Mouse (Mus musculus) embryonic fibroblast, embryonic 13.5 days (primary cell): ENCODE measurements at regions not wholly inside any gene's neighbourhood (a gene's known extent, or its start where the extent isn't known, plus 50 kb on each side); places are given as distances from the start of the nearest gene placed in this dataset.
"Not testable (repeated sequence)": the region's sequence is repeated elsewhere in the genome, so short reads cannot be mapped to it uniquely, and the experiment has no call there.

Experiments
- H3K27ac ChIP-seq: 2 replicates; pipeline ENCODE4 v1.5.1; 2012; ENCODE audit warnings: low read length, control low read depth, inconsistent platforms; ENCODE audit not compliant: insufficient read depth
- H3K4me1 ChIP-seq: 2 replicates; pipeline ENCODE4 v1.6.1; 2011; ENCODE audit warnings: low read length; ENCODE audit not compliant: control insufficient read depth, insufficient read depth
- H3K4me3 ChIP-seq: 2 replicates; pipeline ENCODE4 v1.5.1; 2011; ENCODE audit warnings: mild to moderate bottlenecking, control low read depth, low read length; ENCODE audit not compliant: insufficient read depth
- CTCF ChIP-seq: IDR thresholded peaks from 2 replicates; pipeline ENCODE4 v1.5.1; 2011; ENCODE audit warnings: mild to moderate bottlenecking, control low read depth, low read length, moderate library complexity, borderline replicate concordance; ENCODE audit not compliant: insufficient read depth
- POLR2A ChIP-seq: IDR thresholded peaks from 2 replicates; pipeline ENCODE4 v1.6.1; 2011; ENCODE audit warnings: low read depth, mild to moderate bottlenecking, control low read depth, low read length, moderate library complexity

GRCm38 (mm10) chr9:48075661-48076240, 86.1 kb upstream of the Nxpe4 start:
- Histone ChIP-seq H3K4me1 (no peaks in the 10 kb centered on the region), H3K4me3 (no peak overlapping the region), H3K27ac (no peak overlapping the region)
- TF ChIP-seq CTCF (no peak), POLR2A (no peak)

GRCm38 (mm10) chr9:48082461-48082860, 79.4 kb upstream of the Nxpe4 start:
- Histone ChIP-seq H3K4me3 (no peak overlapping the region), H3K27ac (no peak overlapping the region), H3K4me1 (no peaks in the 10 kb centered on the region)
- TF ChIP-seq POLR2A (no peak), CTCF (no peak)

GRCm38 (mm10) chr9:48084196-48084595, 77.6 kb upstream of the Nxpe4 start:
- not testable (repeated sequence) for H3K4me3 ChIP-seq, H3K4me1 ChIP-seq, H3K27ac ChIP-seq

- Histone ChIP-seq H3K27ac (no peak overlapping the region), H3K4me1 (no peaks in the 10 kb centered on the region), H3K4me3 (no peak overlapping the region)
- TF ChIP-seq POLR2A: no peak
- no peak for TF ChIP-seq CTCF
Measured at GRCm38 (mm10) chr9:48089661-48090060, 72.2 kb upstream of the Nxpe4 start.

GRCm38 (mm10) chr9:48094756-48095155, 67.1 kb upstream of the Nxpe4 start:
- Histone ChIP-seq H3K4me3 (no peak overlapping the region), H3K4me1 (no peaks in the 10 kb centered on the region), H3K27ac (no peak overlapping the region)
- TF ChIP-seq CTCF (no peak), POLR2A (no peak)

DNA sequence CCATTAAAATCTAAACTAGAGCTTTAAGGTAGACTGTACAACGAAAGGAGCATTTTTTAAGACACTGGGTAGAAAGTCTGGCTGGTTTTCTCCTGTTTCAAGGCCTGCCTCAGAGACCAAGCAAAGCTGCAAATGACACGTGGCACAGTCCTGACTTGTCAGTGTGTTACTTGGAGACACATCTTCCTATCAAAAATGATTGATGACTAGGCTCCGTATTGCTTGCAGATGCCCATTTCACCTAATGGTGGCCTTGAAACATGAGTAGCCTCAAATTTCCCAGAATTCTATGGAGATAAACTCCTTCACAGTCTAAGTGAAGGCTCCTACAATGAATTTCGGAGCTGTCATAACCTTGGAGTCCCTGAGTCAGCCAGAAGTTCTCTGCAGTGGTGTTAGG, 62.0 kb upstream of the Nxpe4 start:
- H3K4me3 ChIP-seq: no peak overlapping the region
- TF ChIP-seq CTCF (no peak), POLR2A (no peak)
- no peak overlapping the region for H3K27ac ChIP-seq
- no peaks in the 10 kb centered on the region for H3K4me1 ChIP-seq

DNA sequence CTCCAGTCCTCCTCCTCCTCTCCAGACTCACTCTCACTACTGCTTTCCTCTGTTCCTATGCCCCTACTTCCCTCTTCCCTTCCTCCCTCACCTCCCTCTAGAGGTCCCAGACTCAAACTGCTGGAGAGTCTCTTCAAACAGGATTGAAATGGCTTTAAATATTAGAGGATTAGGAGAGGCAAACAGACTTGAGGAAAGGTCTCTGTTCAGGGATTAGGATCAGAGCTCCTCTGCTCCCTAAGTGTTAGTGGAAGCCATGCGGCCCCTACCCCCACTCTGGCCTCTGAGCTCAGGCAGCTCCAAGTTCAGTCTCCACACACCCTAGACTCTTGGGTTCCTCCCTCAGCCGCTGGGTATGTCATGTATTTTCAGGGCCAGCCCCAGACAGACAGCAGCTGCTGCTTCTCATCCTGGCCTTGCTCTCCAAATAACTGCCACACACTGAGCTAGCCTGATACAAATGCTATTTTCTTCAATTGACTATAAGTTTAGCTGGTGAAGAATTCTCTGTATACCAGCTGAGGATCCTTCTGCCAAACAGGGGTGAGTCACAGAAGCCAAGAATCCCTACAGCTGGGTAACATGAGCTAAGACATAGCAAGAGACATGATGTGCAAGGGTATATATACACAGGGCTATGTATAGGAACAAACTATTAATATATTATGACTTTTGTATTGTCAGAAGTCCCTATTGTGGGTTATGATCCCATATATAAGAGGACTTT, 55.2 kb upstream of the Nxpe4 start:
- H3K4me1 ChIP-seq: no peaks in the 10 kb centered on the region
- no peak overlapping the region for H3K4me3 ChIP-seq
- H3K27ac ChIP-seq: no peak overlapping the region
- TF ChIP-seq POLR2A (no peak), CTCF (no peak)

DNA sequence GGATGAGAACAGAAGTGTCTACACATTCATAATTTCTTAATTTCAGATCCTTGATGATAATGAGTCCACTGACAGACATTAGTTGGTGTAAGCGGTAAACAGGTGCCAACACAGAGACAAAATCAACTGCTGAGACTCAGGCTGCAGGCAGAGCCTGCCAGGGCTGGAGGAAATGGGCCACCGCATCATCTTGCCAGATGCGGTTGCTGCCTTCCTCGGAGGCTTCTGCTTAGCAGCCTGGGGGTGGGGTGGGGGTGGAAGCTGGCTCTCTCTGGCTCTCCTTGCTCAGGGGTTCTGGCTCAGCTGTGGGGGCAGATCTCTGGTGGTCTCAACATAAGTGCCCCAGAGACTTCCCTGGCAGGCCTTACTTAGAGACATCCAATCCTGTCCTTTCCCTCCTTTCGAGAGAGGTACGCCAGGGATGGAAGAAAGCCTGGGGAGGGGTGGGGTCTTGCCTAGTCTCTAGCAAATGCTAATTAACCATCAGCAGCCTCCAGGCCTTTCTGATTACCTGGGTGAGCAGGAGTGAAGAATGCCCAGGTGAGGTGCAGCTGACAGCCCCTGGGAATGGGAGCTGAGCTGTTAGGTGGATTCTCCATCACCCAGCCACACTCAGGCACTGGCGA, 52.7 kb upstream of the Nxpe4 start:
- Histone ChIP-seq H3K4me3 (no peak overlapping the region), H3K27ac (no peak overlapping the region), H3K4me1 (no peaks in the 10 kb centered on the region)
- TF ChIP-seq POLR2A (no peak), CTCF (no peak)

- Histone ChIP-seq H3K27ac (no peak overlapping the region), H3K4me1 (no peaks in the 10 kb centered on the region), H3K4me3 (no peak overlapping the region)
- TF ChIP-seq CTCF (no peak), POLR2A (no peak)
Measured at GRCm38 (mm10) chr9:48111316-48111890, 50.4 kb upstream of the Nxpe4 start.
